Mouse (Mus musculus) forebrain, embryonic 16.5 days (tissue): ENCODE measurements at regions not wholly inside any gene's neighbourhood (a gene's known extent, or its start where the extent isn't known, plus 50 kb on each side); places are given as distances from the start of the nearest gene placed in this dataset.

Experiments
- ATAC-seq: fragments of 200-750 bp; cut with Nextera tagmentation; 2 replicates; pipeline ENCODE4 v1.8.0; 2017; ENCODE audit warnings: mild to moderate bottlenecking, moderate library complexity
- H3K27ac ChIP-seq: fragments of 300-500 bp; sonication (generic); 2 replicates; pipeline ENCODE4 v1.5.1; 2014; ENCODE audit warnings: low read length, control low read depth
- H3K27me3 ChIP-seq: fragments of 300-500 bp; sonication (generic); replicated peaks from 2 replicates; pipeline ENCODE4 v1.6.1; 2014; ENCODE audit warnings: low read length; ENCODE audit not compliant: control insufficient read depth, insufficient read depth
- H3K36me3 ChIP-seq: fragments of 300-500 bp; sonication (generic); 2 replicates; pipeline ENCODE4 v1.6.1; 2014; ENCODE audit not compliant: control insufficient read depth, insufficient read depth
- H3K4me1 ChIP-seq: fragments of 300-500 bp; sonication (generic); replicated peaks from 2 replicates; pipeline ENCODE4 v1.6.1; 2014; ENCODE audit warnings: low read length; ENCODE audit not compliant: control insufficient read depth, insufficient read depth
- H3K4me2 ChIP-seq: fragments of 300-500 bp; sonication (generic); 2 replicates; pipeline ENCODE4 v1.6.1; 2014; ENCODE audit warnings: mild to moderate bottlenecking, low read length, control low read depth
- H3K4me3 ChIP-seq: fragments of 300-500 bp; sonication (generic); replicated peaks from 2 replicates; pipeline ENCODE4 v1.5.1; 2014; ENCODE audit warnings: mild to moderate bottlenecking, low read length, control low read depth
- H3K9ac ChIP-seq: fragments of 300-500 bp; sonication (generic); replicated peaks from 2 replicates; pipeline ENCODE4 v1.6.1; 2014; ENCODE audit warnings: low read depth, low read length, control low read depth
- H3K9me3 ChIP-seq: fragments of 300-500 bp; sonication (generic); 2 replicates; pipeline ENCODE4 v1.6.1; 2016; ENCODE audit warnings: low read length; ENCODE audit not compliant: control insufficient read depth
- WGBS: fragments of 180-500 bp; shearing (Covaris S2); extraction: QIAGEN DNeasy Blood & Tissue Kit; methylation state at CpG from one replicate; pipeline ENCODE4 v1.1.7; 2014; 5-methylcytosine and 5-hydroxymethylcytosine counted together

DNA sequence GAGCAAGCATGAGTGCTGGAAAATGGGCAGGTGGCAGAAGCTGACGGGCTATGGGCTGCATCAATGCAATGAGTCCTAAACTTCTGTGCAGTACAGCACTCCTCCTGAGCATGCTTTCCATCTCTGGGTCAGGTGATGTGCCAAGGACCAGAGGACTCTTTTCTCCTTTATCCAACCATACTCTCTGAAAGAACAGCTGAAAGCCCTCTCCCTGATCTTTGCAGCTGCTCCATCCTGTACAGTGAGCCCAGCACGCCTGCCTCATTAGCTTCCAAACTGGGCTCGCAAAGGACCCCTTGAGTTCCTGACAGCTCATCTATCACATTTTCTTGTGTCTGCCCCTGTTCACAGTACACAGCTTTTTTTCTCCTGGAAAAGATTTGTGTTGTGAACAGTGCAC, 52.3 kb upstream of the Irs2 start:
- no peaks in the 10 kb centered on the region for H3K4me1 ChIP-seq
- H3K27me3 ChIP-seq = no peaks in the 10 kb centered on the region
- no peak overlapping the region for H3K4me2 ChIP-seq
- no peak overlapping the region for H3K9ac ChIP-seq
- H3K36me3 ChIP-seq = no peaks in the 10 kb centered on the region
- H3K4me3 ChIP-seq = no peak overlapping the region
- H3K9me3 ChIP-seq = no peaks in the 10 kb centered on the region
- no peak for ATAC-seq
- no peak overlapping the region for H3K27ac ChIP-seq
- WGBS = 67% methylated on average over 3 of the region's 3 CpGs

DNA sequence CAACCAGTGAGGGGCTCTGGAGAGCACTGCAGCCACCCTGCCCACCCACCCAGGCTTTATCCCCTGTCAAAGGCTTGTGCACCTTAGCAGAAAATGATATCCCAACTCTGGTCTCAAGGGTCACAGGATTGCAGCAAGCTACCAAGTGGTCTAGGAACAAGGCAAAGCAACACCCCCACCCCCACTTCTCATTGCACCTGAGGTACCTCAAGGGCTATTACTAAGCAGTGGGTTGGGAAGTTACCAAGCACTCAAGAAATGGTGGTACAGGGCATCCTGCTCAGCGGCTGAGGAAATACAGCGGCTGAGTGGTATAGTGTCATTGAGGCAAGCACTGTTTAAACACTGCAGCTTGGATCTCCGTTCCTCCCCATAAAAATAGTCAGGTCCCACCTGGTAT, 50.1 kb upstream of the Irs2 start:
- 94% methylated on average over 3 of the region's 3 CpGs for WGBS
- H3K4me2 ChIP-seq = no peak overlapping the region
- H3K27ac ChIP-seq = no peak overlapping the region
- no peaks in the 10 kb centered on the region for H3K36me3 ChIP-seq
- H3K4me1 ChIP-seq = no peaks in the 10 kb centered on the region
- no peak overlapping the region for H3K9ac ChIP-seq
- no peaks in the 10 kb centered on the region for H3K9me3 ChIP-seq
- ATAC-seq = no peak
- no peaks in the 10 kb centered on the region for H3K27me3 ChIP-seq
- no peak overlapping the region for H3K4me3 ChIP-seq
